Mouse (Mus musculus) embryonic stem cell, embryonic (primary cell): ENCODE data around the gene Scn3a.
"Not testable (repeated sequence)": the region's sequence is repeated elsewhere in the genome, so short reads cannot be mapped to it uniquely, and the experiment has no call there.

Experiments used
- CTCF ChIA-PET, 4 experiments: fragments of 300-600 bp in 2 of 4; fragments of 350-600 bp in 2 of 4; sonication (Branson Sonifier 250); formaldehyde crosslinking; loops; one replicate each; lab custom pipeline; 2022; ENCODE audit warnings: inconsistent platforms in 2 of 4; lab: Charles Lee
- POLR2A ChIA-PET, 4 experiments: fragments of 300-600 bp in 2 of 4; fragments of 350-600 bp in 2 of 4; sonication (Branson Sonifier 250); formaldehyde crosslinking; loops; one replicate each; lab custom pipeline; 2022; ENCODE audit warnings: antibody characterized with exemption in 4 of 4, inconsistent platforms in 1 of 4; lab: Charles Lee

The Scn3a gene

GRCm38 (mm10) chr2:65538436-65538835 is 29.0 kb downstream of the Scn3a start:
- ChIA-PET CTCF (no interaction called here), POLR2A (no interaction called here)

- ChIA-PET POLR2A (no interaction called here), CTCF (no interaction called here)
Measured at GRCm38 (mm10) chr2:65532127-65532854, 35.1 kb downstream of the Scn3a start.

- CTCF ChIA-PET: no interaction called here
Measured at GRCm38 (mm10) chr2:65529148-65529547, 38.3 kb downstream of the Scn3a start.

GRCm38 (mm10) chr2:65516703-65517102 is 50.7 kb downstream of the Scn3a start:
- ChIA-PET CTCF (no interaction called here), POLR2A (no interaction called here)

More at GRCm38 (mm10) chr2:65529148-65529547, 38.3 kb downstream of the Scn3a start:
- POLR2A ChIA-PET: no interaction called here

- ChIA-PET POLR2A (interaction anchor here in 1 of 4 experiments (1.3 kb wide), 1 partner anchor 8 kb away, joined by 3 read pairs; no protein-coding TSS in a partner anchor), CTCF (interaction anchor here in 1 of 4 experiments (0.6 kb wide), 1 partner anchor 1132 kb away, joined by 3 read pairs; no protein-coding TSS in a partner anchor)
Measured at GRCm38 (mm10) chr2:65508217-65508616, 59.2 kb downstream of the Scn3a start.

- ChIA-PET POLR2A (interaction anchor here in 1 of 4 experiments (0.6 kb wide), 1 partner anchor 28 kb away, joined by 3 read pairs; no protein-coding TSS in a partner anchor), CTCF (interaction anchor here in 1 of 4 experiments (0.6 kb wide), 1 partner anchor 88 kb away, joined by 3 read pairs; no protein-coding TSS in a partner anchor)
Measured at GRCm38 (mm10) chr2:65490450-65490849, 77.0 kb downstream of the Scn3a start.

- POLR2A ChIA-PET: no interaction called here
- CTCF ChIA-PET: no interaction called here
Measured at GRCm38 (mm10) chr2:65483434-65483833, 84.0 kb downstream of the Scn3a start.

- POLR2A ChIA-PET: interaction anchor here in 2 of 4 experiments (0.5 to 0.6 kb wide), 2 partner anchors 295 to 302 kb away, joined by 3 to 4 read pairs; no protein-coding TSS in a partner anchor
- CTCF ChIA-PET: interaction anchor here in 1 of 4 experiments (0.5 kb wide), 1 partner anchor 84 kb away, joined by 4 read pairs; no protein-coding TSS in a partner anchor
Measured at GRCm38 (mm10) chr2:65481007-65481672, 86.3 kb downstream of the Scn3a start.

GRCm38 (mm10) chr2:65471311-65471882 is 96.0 kb downstream of the Scn3a start:
- ChIA-PET CTCF (no interaction called here), POLR2A (no interaction called here)

- POLR2A ChIA-PET: no interaction called here
Measured at GRCm38 (mm10) chr2:65465694-65466093, 101.7 kb downstream of the Scn3a start.

GRCm38 (mm10) chr2:65453763-65454162 is 113.7 kb downstream of the Scn3a start:
- ChIA-PET CTCF (interaction anchor here in 1 of 4 experiments (0.6 kb wide), 1 partner anchor 578 kb away, joined by 3 read pairs; no protein-coding TSS in a partner anchor), POLR2A (interaction anchor here in 2 of 4 experiments (0.5 to 1.1 kb wide), 2 partner anchors 39 to 471 kb away, joined by 3 read pairs; no protein-coding TSS in a partner anchor)

More at GRCm38 (mm10) chr2:65465694-65466093, 101.7 kb downstream of the Scn3a start:
- CTCF ChIA-PET: no interaction called here

GRCm38 (mm10) chr2:65451401-65452078 is 115.9 kb downstream of the Scn3a start:
- CTCF ChIA-PET: not testable (repeated sequence)
- POLR2A ChIA-PET: interaction anchor here in 1 of 4 experiments (0.5 kb wide), 1 partner anchor 8 kb away, joined by 4 read pairs; no protein-coding TSS in a partner anchor

- ChIA-PET POLR2A (no interaction called here), CTCF (no interaction called here)
Measured at GRCm38 (mm10) chr2:65450449-65451360, 116.7 kb downstream of the Scn3a start.

GRCm38 (mm10) chr2:65449126-65449828 is 118.2 kb downstream of the Scn3a start:
- CTCF ChIA-PET: interaction anchor here in 2 of 4 experiments (0.6 to 1.1 kb wide), 4 partner anchors 27 to 899 kb away, joined by 3 read pairs; no protein-coding TSS in a partner anchor
- POLR2A ChIA-PET: interaction anchor here in 2 of 4 experiments (0.6 to 1.7 kb wide), 7 partner anchors 12 to 104 kb away, joined by 3 to 5 read pairs (median 4); no protein-coding TSS in a partner anchor

- ChIA-PET POLR2A (interaction anchor here in 2 of 4 experiments (0.7 to 3.8 kb wide), 3 partner anchors 9 to 14 kb away, joined by 4 to 11 read pairs (median 4); no protein-coding TSS in a partner anchor), CTCF (interaction anchor here in 1 of 4 experiments (1.6 kb wide), 1 partner anchor 29 kb away, joined by 4 read pairs; no protein-coding TSS in a partner anchor)
Measured at GRCm38 (mm10) chr2:65443082-65443481, 124.3 kb downstream of the Scn3a start.

GRCm38 (mm10) chr2:65441566-65441965 is 125.9 kb downstream of the Scn3a start:
- POLR2A ChIA-PET: interaction anchor here in 2 of 4 experiments (0.9 to 3.8 kb wide), 3 partner anchors 13 to 27 kb away, joined by 3 to 11 read pairs (median 3); no protein-coding TSS in a partner anchor
- CTCF ChIA-PET: interaction anchor here in 2 of 4 experiments (1.2 to 1.6 kb wide), 2 partner anchors 27 to 28 kb away, joined by 3 to 4 read pairs; no protein-coding TSS in a partner anchor
